Mouse (Mus musculus) stomach, postnatal 0 days (tissue): Measurements from ENCODE around the gene Dnajb1.

ENCODE experiments used
- CTCF ChIP-seq: IDR thresholded peaks from 2 replicates; pipeline ENCODE4 v1.5.1; 2016; ENCODE audit warnings: antibody characterized with exemption, low read depth, mild to moderate bottlenecking, moderate library complexity
- EP300 ChIP-seq: optimal IDR thresholded peaks from 2 replicates; pipeline ENCODE3; 2016; ENCODE audit warnings: antibody characterized with exemption

- TF ChIP-seq CTCF (peak; percentile 99), EP300 (no peak)
Observed at GRCm38 (mm10) chr8:83566469-83567395, 41.3 kb upstream of the Dnajb1 start, which contains the start of gene Ndufb7.
